Mouse (Mus musculus) thymus, adult 18-20 months (tissue): ENCODE measurements around the gene Edc4.

Experiments used
- DNase-seq, 2 experiments: peaks; one replicate each; pipeline ENCODE4 v3.0.0; 2022; ENCODE audit warnings: mixed read lengths in 2 of 2

The Edc4 gene

GRCm38 (mm10) chr8:105889756-105890465 is 9.2 kb downstream of the Edc4 start:
- DNase-seq = no peak

DNA sequence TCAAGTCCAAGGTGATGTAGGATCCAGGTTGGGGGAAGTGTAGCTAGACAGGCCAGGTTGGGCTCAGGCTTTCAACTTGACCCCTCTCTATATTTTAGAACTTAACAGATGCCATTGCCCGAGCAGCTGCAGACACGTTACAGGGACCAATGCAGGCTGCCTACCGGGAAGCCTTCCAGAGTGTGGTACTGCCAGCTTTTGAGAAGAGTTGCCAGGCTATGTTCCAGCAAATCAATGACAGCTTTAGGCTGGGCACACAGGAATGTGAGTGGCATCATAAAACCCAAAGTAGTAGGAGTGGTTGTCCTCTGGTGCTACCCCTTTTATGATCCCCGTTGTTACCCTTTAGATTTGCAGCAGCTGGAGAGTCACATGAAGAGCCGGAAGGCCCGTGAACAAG is 10.2 kb downstream of the Edc4 start:
- no peak for DNase-seq

DNA sequence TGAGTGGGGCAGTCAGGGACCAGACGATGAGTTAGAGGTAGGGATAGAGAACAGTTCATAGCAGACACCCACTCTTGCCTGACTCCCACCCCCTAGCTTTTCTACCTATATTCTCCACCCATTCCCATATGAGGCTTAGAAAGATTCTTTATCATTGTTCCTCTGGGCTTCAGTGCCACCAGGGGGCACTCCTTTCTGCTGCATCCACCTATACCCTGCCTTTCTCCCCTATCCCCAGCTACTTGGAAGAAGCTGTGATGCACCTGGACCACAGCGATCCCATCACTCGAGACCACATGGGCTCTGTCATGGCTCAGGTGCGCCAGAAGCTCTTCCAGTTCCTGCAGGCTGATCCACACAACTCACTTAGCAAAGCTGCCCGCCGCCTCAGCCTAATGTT is 11.8 kb downstream of the Edc4 start:
- no peak for DNase-seq

GRCm38 (mm10) chr8:105893339-105893738 is 12.7 kb downstream of the Edc4 start, which contains the start of gene Nrn1l:
Gene Nrn1l, plus strand, starts transcription at chr8:105893567.
- DNase-seq = no peak

GRCm38 (mm10) chr8:105897801-105898480 is 17.3 kb downstream of the Edc4 start:
- DNase-seq = no peak

- DNase-seq = peak; percentile 82 to 84
Measured at GRCm38 (mm10) chr8:105900180-105900940, 19.7 kb downstream of the Edc4 start, which contains the start of gene Pskh1. Gene Pskh1, plus strand, starts transcription at chr8:105900441.

DNA sequence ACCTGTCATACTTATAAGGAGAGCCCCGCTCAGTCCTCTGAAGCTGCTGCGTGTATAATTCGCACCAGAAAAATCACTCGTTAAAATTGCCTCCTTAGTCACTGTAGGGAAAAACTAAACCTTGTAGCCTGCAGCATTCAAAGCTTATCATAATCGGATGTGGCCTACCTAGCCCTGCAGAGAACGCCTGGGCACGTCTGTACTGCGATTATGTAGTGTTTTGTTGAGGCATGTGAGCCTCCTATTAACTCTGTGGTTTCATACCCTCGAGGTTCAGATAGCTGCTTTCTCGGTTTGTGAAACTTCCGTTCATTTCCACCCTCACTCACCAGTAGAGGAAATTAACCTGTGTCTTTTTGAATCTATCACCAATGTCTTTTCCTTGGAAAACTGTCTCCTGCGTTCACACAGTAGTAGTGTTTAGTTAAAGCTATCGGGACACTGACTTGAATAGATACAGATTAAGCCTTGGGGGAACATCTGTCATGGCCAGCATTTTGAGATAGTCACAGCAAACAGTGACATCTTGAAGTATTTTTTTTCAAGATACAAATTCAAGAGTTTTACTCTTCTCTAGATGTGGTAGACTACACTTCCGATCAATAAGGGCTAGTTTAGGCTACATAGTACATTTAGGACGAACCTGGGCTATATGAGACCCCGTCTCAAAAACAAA is 20.4 kb downstream of the Edc4 start:
- DNase-seq = no peak

- no peak for DNase-seq
Measured at GRCm38 (mm10) chr8:105919390-105919789, 38.7 kb downstream of the Edc4 start.

GRCm38 (mm10) chr8:105925123-105925522 is 44.4 kb downstream of the Edc4 start:
- no peak for DNase-seq

DNA sequence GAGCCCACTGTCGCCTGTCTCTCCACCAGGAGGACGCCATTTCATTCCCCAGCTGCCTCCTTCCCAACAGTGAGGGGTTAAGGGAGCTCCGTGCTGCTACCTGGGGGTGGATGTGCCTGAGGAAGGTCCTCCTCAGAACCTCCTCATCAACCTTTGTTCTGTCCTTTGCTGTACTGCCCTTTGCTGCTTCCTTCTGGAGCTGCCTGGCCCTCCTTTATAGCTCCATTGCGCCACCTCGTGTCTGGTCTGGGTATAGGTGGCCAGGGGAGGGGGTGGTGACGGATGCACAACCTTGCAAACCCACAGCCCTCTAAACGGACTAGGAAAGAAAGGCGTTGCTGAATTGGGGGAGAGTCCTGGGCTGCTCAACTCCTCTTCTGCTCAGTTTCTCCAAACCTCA is 49.9 kb downstream of the Edc4 start:
- peak; percentile 51 to 64 for DNase-seq

DNA sequence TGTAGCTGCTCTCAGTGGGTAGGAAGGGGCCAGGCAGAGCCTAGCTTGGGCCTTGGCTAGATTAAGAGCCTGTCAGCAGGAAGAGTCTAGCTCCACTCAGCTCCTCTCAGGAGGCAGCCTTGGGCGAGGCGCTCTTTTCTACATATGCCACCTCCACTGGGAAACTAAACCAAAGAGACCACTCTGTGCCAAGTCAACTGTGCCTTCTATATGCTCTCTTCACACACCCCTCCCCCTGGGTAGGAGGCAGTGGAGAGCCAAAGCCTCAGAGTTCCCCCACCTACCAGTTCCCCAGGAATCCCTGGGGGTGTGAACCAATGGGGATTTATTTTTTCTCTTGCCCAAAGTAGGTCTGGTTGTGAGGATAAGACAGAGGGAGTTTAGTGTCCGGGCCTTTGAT is 50.6 kb downstream of the Edc4 start:
- DNase-seq = no peak

DNA sequence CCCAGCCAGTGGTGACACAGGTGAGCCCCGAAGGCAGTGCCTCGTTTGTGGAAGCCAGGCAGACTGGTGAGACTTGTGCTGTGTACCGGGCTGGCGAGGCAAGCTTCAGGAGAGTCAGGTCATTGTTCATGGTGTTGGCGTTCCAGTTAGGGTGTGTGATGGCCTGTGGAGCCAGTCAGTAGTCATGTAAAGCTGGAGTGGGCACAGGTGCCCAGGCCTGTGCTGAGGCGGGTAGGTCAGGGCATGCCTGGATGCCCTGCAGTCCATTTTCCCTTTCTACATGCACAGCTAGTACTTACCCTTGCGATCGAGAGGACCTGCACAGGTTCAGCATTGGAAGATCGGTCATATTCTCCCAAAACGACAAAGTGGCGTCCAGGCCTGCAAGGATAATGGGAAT is 51.8 kb downstream of the Edc4 start:
- no peak for DNase-seq

DNA sequence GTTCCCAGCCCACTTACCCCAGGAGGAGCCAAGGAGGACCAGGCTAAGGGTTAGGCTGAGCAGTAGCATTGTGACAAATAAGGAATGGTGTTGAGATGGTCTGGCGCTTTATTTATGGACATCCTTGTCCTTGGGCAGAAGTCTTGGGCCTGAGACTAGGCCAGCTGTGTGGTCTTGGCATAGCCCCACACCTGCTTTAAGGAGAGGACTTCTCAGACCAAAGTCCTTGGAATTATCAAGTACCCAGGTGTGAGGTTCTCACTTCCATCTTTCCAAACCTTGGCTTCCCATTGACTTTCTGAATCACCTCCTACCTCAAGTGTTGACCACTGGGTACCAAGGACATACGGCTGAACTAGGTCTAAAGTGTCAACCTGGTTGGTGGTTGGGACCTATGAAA is 53.1 kb downstream of the Edc4 start, which contains the start of gene Ctrl:
Gene Ctrl (minus strand): TSS at position 101 of the 400 bp plus-strand sequence.
- DNase-seq = no peak

- DNase-seq = no peak
Measured at GRCm38 (mm10) chr8:105935105-105935504, 54.4 kb downstream of the Edc4 start.

GRCm38 (mm10) chr8:105935863-105936603 is 55.4 kb downstream of the Edc4 start:
- no peak for DNase-seq

DNA sequence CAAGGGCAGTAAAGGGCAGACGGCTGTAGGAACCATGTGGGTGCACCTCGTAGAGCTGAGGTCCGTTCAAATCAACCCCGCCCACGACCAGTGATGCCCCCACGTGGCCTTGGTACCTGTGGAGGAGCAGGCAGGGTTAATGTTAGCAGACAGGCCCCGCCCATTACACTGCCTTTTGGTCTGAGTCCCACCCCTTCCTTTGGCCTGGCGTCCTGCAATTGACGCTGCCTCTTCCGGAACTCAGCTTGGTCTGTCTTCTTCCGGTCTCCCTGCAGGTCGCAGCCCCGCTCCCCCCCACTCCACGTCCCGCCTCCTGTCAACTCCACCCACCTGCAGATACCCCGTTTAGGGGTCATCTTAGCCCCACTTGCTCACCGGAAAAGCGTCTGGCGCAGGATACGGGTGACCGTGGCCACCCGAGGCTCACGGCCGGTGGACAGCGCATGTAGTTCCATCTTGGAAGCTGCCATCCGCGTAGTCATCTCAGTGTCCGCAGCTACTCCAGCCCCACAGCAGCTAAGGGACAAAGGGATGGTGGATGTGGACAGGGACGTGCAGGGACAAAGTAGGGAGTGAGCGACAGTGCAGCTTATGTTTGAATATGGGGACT is 56.3 kb downstream of the Edc4 start:
- peak; percentile 67 to 77 for DNase-seq

GRCm38 (mm10) chr8:105937496-105938305 is 57.0 kb downstream of the Edc4 start:
- DNase-seq = peak; percentile 31 to 52

DNA sequence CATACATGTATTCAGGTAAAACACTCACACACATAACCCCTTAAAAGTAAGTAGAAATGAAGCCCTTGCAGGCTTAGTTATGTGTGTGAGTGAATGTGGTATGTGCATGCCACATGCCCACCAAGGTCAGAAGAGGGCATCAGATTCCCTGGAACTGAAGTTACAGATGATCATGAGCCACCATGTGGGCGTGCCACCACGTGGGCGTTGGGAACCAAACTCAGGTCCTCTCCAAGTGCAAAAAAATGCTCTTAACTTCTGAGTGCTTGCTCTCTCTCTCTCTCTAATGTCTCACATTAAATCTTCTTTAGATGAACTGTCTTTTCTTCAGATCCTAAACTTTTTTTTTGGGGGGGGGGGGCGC is 57.6 kb downstream of the Edc4 start, which contains the start of gene Psmb10:
Gene Psmb10 (minus strand): TSS at position 139 of the 364 bp plus-strand sequence.
- peak in 1 of 2 experiments; percentile 34 for DNase-seq

- no peak for DNase-seq
Measured at GRCm38 (mm10) chr8:105942026-105942425, 61.3 kb downstream of the Edc4 start.

DNA sequence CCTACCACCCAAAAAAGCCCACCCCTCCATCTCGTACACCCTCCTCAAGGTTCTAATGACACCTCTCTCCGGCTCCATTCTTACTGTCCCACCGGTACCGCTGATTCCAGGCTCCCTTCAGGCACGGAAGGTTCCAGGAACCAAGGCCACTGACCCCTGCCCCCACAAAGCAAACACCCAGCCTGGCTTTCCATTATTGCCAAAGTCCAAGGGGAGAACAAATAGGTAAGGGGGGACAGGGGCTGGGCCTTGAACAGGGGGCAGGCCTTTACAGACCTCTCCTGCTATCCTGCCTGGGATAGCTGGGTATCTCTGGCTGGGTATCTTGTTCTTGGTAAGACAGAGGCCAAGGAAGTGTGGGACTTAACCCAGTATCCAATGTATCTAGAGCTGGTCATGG is 61.9 kb downstream of the Edc4 start:
- no peak for DNase-seq

DNA sequence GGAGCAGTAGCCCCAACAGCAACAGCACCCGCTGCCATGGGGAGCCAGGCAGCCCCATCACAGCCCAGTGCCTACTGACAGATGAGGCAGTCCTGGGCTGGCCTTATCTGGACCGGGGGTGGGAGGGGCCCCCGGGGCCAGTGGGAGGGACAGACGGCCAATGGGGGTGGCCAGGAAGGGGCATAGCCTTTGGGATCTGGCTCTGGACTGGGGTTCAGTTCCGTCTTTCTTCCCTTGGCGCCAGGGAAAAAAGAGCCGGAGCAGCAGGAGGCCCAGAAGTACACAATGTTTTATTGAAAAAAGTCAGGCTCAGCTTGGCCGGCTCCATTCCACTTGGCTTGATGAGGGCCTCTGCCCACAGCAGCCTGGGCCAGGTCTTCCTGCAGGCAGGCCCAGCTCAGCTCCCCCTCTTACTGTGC is 62.6 kb downstream of the Edc4 start, which contains the start of gene Lcat:
Gene Lcat (minus strand): TSS at position 62 of the 419 bp plus-strand sequence.
- no peak for DNase-seq
